Mouse (Mus musculus): Measurements from ENCODE around the gene Ednra.

GRCm38 (mm10) chr8:77755441-77755840, 31.2 kb upstream of the Ednra start:
- TF ChIP-seq CTCF (IDR thresholded peaks at IDR 0.05; ENCODE audit: borderline replicate concordance, extremely low read depth, insufficient read depth, insufficient read length) (no peak), POLR2A (IDR thresholded peaks at IDR 0.05; ENCODE audit: borderline replicate concordance, extremely low read depth, insufficient read depth, insufficient read length, poor library complexity, severe bottlenecking) (no peak)
